Mouse (Mus musculus) gastrocnemius, adult 8-10 months (tissue): ENCODE data around the gene Spata5. TPM values are rescaled to one million over a fixed set of nuclear protein-coding genes. Genes with fewer than 3 reads are reported as not detected.
"Not testable (repeated sequence)": the region's sequence is repeated elsewhere in the genome, so short reads cannot be mapped to it uniquely, and the experiment has no call there.

ENCODE experiments used
- DNase-seq, 2 experiments: peaks; one replicate each; pipeline ENCODE4 v3.0.0; 2022; ENCODE audit warnings: low spot score in 2 of 2
- total RNA-seq, 4 experiments: library from RNA; stranded (reverse); gene quantifications; 2 replicates each; pipeline ENCODE4 v1.2.4; 2022

Spata5 gene
- total RNA-seq, 4 experiments from 2014 or later, result 10.2 to 12.4 (median 11.6) TPM

- DNase-seq, result no peak
Observed at GRCm38 (mm10) chr3:37510055-37511032, 90.6 kb downstream of the Spata5 start.

- peak in 1 of 2 experiments; percentile 10 for DNase-seq
Observed at GRCm38 (mm10) chr3:37515485-37515884, 95.8 kb downstream of the Spata5 start.

- DNase-seq, result no peak
Observed at GRCm38 (mm10) chr3:37516379-37516778, 96.7 kb downstream of the Spata5 start.

- no peak for DNase-seq
Observed at GRCm38 (mm10) chr3:37518611-37519010, 98.9 kb downstream of the Spata5 start.

GRCm38 (mm10) chr3:37520334-37521023 lies 100.8 kb downstream of the Spata5 start:
- DNase-seq, result no peak

- no peak for DNase-seq
Observed at GRCm38 (mm10) chr3:37532079-37532478, 112.4 kb downstream of the Spata5 start.

- not testable (repeated sequence) for DNase-seq
Observed at GRCm38 (mm10) chr3:37540701-37541100, 121.0 kb downstream of the Spata5 start.

GRCm38 (mm10) chr3:37546351-37546750 lies 126.7 kb downstream of the Spata5 start:
- DNase-seq, result no peak

- DNase-seq, result no peak
Observed at GRCm38 (mm10) chr3:37550190-37550589, 130.5 kb downstream of the Spata5 start.

- DNase-seq, result no peak
Observed at GRCm38 (mm10) chr3:37550594-37550993, 130.9 kb downstream of the Spata5 start.

- DNase-seq, result no peak
Observed at GRCm38 (mm10) chr3:37551486-37551885, 131.8 kb downstream of the Spata5 start.

GRCm38 (mm10) chr3:37552244-37552643 lies 132.5 kb downstream of the Spata5 start:
- DNase-seq, result no peak

GRCm38 (mm10) chr3:37553371-37554033 lies 133.8 kb downstream of the Spata5 start:
- DNase-seq, result no peak

GRCm38 (mm10) chr3:37556412-37557113 lies 136.9 kb downstream of the Spata5 start:
- DNase-seq, result no peak

- no peak for DNase-seq
Observed at GRCm38 (mm10) chr3:37557741-37558479, 138.2 kb downstream of the Spata5 start.

- DNase-seq, result no peak
Observed at GRCm38 (mm10) chr3:37559339-37559738, 139.6 kb downstream of the Spata5 start.

GRCm38 (mm10) chr3:37561466-37561865 lies 141.8 kb downstream of the Spata5 start:
- DNase-seq, result no peak

GRCm38 (mm10) chr3:37566097-37566496 lies 146.4 kb downstream of the Spata5 start:
- DNase-seq, result no peak

GRCm38 (mm10) chr3:37567505-37567904 lies 147.8 kb downstream of the Spata5 start:
- no peak for DNase-seq

GRCm38 (mm10) chr3:37568780-37569179 lies 149.1 kb downstream of the Spata5 start:
- no peak for DNase-seq
